Mouse (Mus musculus): ENCODE results near the gene Tmem206.

DNA sequence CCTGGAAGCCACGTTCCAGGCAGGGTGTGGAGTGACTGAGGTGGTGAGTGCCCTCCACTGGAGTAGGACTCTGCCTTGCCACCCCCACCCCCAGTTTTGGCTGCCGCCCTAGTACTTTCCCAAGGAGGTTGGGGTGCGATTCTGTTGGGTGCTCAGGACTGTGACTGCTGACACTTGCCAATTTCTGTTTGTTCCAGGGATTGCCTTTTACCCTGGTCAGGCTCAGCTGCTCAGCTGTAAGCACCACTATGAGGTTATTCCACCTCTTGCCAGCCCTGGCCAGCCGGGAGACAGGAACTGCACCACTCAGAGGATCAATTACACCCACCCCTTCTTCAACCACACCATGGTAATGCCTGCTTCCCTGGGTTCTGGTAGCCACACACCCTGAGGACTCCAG lies 14.8 kb downstream of the Tmem206 start:
- no peak for TF ChIP-seq CTCF (IDR thresholded peaks at IDR 0.05; ENCODE audit: insufficient read depth, low read length)
- TF ChIP-seq POLR2A (IDR thresholded peaks at IDR 0.05; ENCODE audit: borderline replicate concordance, extremely low read depth, low read depth, low read length), result no peak

Data from lung, adult 2 months (tissue).